Mouse (Mus musculus) liver, adult 2 months (tissue): ENCODE measurements around the gene Fbxw7. TPM values are rescaled to one million over a fixed set of nuclear protein-coding genes. Genes with fewer than 3 reads are reported as not detected.

Experiments
- DNase-seq: peaks from one replicate; pipeline ENCODE4 v3.0.0-alpha.2; 2011; ENCODE audit warnings: low read depth, low spot score; ENCODE audit errors: extremely low read depth
- H3K27ac ChIP-seq: fragments of 200-500 bp; replicated peaks from 2 replicates; pipeline ENCODE4 v1.5.1; 2012; ENCODE audit warnings: low read depth, mild to moderate bottlenecking, control low read depth, inconsistent platforms, low read length; ENCODE audit not compliant: insufficient read depth
- H3K27me3 ChIP-seq: fragments of 200-500 bp; 2 replicates; pipeline ENCODE4 v1.6.1; 2012; ENCODE audit warnings: mild to moderate bottlenecking, moderate library complexity, low read length, inconsistent platforms; ENCODE audit not compliant: control insufficient read depth, insufficient read depth
- H3K36me3 ChIP-seq: fragments of 200-500 bp; 2 replicates; pipeline ENCODE4 v1.6.1; 2012; ENCODE audit warnings: low read length, inconsistent platforms; ENCODE audit not compliant: control insufficient read depth, insufficient read depth
- H3K4me1 ChIP-seq: fragments of 200-500 bp; 2 replicates; pipeline ENCODE4 v1.6.1; 2011; ENCODE audit warnings: low read length; ENCODE audit not compliant: control insufficient read depth, insufficient read depth
- H3K4me3 ChIP-seq: fragments of 200-500 bp; 2 replicates; pipeline ENCODE4 v1.5.1; 2011; ENCODE audit warnings: low read depth, mild to moderate bottlenecking, control low read depth, low read length, moderate library complexity; ENCODE audit not compliant: insufficient read depth
- H3K79me2 ChIP-seq: fragments of 200-500 bp; 2 replicates; pipeline ENCODE4 v1.6.1; 2012; ENCODE audit warnings: inconsistent platforms, mild to moderate bottlenecking, low read length, moderate library complexity; ENCODE audit not compliant: control insufficient read depth, insufficient read depth
- H3K9ac ChIP-seq: fragments of 200-500 bp; 2 replicates; pipeline ENCODE4 v1.6.1; 2012; ENCODE audit warnings: low read depth, mild to moderate bottlenecking, control low read depth, inconsistent platforms, low read length
- CTCF ChIP-seq: fragments of 200-500 bp; IDR thresholded peaks from 2 replicates; pipeline ENCODE4 v1.5.1; 2011; ENCODE audit warnings: low read depth, low read length, control low read depth
- POLR2A ChIP-seq: fragments of 200-500 bp; IDR thresholded peaks from 2 replicates; pipeline ENCODE4 v1.6.1; 2011; ENCODE audit warnings: low read length, control low read depth; ENCODE audit not compliant: insufficient read depth; ENCODE audit errors: extremely low read depth
- WGBS: fragments of 180-500 bp; shearing (Covaris S2); methylation state at CpG from one replicate; pipeline ENCODE4 v1.1.7; 2018; 5-methylcytosine and 5-hydroxymethylcytosine counted together
- polyA plus RNA-seq: library from polyadenylated mRNA; depleted of rRNA; stranded (reverse); fragments of >200 nt; gene quantifications from 2 replicates; pipeline ENCODE4 v1.2.3, GENCODE M21; 2012
- total RNA-seq: library from RNA; depleted of rRNA; stranded (reverse); fragments of >200 nt; gene quantifications from 2 replicates; pipeline ENCODE4 v1.2.3, GENCODE M21; 2014

The Fbxw7 gene
- total and polyA plus RNA-seq, 2 experiments = 1.4 to 5.6 TPM

DNA sequence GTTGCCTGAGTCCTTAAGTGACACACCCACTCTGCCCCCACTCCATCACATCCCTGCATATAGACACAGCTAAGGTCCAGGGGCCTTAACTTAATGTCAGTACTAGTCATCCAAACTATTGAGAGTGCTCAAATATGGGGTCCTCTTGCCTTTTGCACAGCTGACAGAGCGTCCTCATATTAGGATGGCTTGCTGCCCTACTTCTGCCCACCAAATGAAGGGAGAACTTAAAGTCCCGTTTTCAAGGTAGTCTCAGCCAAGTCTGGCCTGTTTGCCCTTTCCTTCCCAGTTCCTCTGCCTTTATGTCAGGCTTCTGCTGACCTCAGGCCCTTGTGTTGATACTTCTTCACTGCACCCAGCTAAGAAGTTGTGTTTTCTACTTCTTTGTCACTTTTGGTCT lies 157.8 kb downstream of the Fbxw7 start:
- DNase-seq = no peak
- 93% methylated on average over 2 of the region's 2 CpGs for WGBS
- no peaks in the 10 kb centered on the region for H3K79me2 ChIP-seq
- no peak for TF ChIP-seq CTCF
- TF ChIP-seq POLR2A = no peak
- H3K4me1 ChIP-seq = no peaks in the 10 kb centered on the region
- no peak overlapping the region for H3K9ac ChIP-seq
- no peaks in the 10 kb centered on the region for H3K27me3 ChIP-seq
- no peak overlapping the region for H3K4me3 ChIP-seq
- no peak overlapping the region for H3K27ac ChIP-seq
- peaks cover 36% of the 10 kb centered on the region for H3K36me3 ChIP-seq

DNA sequence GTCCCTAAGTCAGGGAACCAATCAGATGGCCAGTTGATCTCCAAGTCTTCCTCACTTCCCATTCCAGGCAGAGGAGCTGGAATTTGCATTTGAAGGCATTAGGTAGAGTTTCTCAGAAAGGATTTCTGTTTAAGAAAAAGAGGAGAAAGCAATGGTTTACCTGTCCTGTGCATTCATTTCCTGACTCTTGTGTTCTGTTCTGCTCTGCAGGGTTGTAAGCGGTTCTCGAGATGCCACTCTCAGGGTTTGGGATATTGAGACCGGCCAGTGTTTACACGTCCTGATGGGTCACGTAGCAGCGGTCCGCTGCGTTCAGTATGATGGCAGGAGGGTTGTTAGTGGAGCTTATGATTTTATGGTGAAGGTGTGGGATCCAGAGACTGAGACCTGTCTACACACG lies 159.1 kb downstream of the Fbxw7 start:
- whole genome bisulfite sequencing = 98% methylated on average over 9 of the region's 9 CpGs
- Histone ChIP-seq H3K27ac (no peak overlapping the region), H3K4me3 (no peak overlapping the region), H3K27me3 (no peaks in the 10 kb centered on the region), H3K79me2 (no peaks in the 10 kb centered on the region), H3K36me3 (peaks cover 40% of the 10 kb centered on the region), H3K9ac (no peak overlapping the region), H3K4me1 (no peaks in the 10 kb centered on the region)
- TF ChIP-seq CTCF (no peak), POLR2A (no peak)
- DNase-seq = no peak

DNA sequence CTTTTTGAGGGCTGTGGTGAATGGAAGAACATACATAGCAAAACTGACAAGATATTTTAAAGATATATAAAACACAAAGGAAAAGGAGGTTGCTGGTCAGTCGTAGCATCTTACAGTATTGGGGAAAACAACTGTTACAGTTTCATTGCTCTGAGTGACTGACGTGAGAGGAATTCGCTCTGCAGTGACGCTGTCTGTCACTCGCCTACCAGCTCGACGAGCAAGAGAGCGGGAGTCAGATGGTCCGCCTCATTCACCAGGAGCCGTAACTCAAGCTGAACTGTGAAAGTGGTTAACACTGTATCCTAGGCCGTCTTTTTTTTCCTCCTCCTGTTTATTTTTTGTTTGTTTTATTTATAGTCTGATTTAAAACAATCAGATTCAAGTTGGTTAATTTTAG lies 163.6 kb downstream of the Fbxw7 start:
- H3K79me2 ChIP-seq = no peaks in the 10 kb centered on the region
- no peak for TF ChIP-seq CTCF
- no peak for TF ChIP-seq POLR2A
- no peak overlapping the region for H3K27ac ChIP-seq
- no peaks in the 10 kb centered on the region for H3K27me3 ChIP-seq
- whole genome bisulfite sequencing = 96% methylated on average over 11 of the region's 11 CpGs
- H3K4me3 ChIP-seq = no peak overlapping the region
- H3K4me1 ChIP-seq = no peaks in the 10 kb centered on the region
- DNase-seq = no peak
- peaks cover 22% of the 10 kb centered on the region; the same call in 1 of the 2 replicates for H3K36me3 ChIP-seq
- no peak overlapping the region for H3K9ac ChIP-seq

DNA sequence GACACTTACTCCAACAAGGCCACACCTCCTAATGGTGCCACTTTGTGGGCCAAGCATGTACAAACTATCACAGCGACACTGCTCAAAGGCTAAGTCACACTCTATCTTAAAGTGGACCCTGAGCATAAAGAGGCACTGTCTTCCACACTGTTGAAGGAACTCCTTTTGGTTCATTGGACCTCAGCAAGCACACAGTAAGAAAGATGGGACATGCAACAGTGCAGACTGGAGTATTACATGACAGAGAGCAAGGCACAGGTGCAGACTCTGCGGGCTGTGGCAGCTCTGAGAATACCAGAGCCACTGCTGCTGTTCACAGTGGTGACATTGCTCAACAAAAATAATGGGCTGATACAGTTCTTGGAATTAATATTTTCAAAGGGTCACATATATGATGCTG lies 165.1 kb downstream of the Fbxw7 start:
- no peak for DNase-seq
- no peak overlapping the region for H3K27ac ChIP-seq
- H3K79me2 ChIP-seq = no peaks in the 10 kb centered on the region
- no peak overlapping the region for H3K4me3 ChIP-seq
- no peaks in the 10 kb centered on the region for H3K27me3 ChIP-seq
- TF ChIP-seq POLR2A (no peak), CTCF (no peak)
- peaks cover 19% of the 10 kb centered on the region; the same call in 1 of the 2 replicates for H3K36me3 ChIP-seq
- no peaks in the 10 kb centered on the region for H3K4me1 ChIP-seq
- WGBS = 100% methylated on average over 2 of the region's 2 CpGs
- H3K9ac ChIP-seq = no peak overlapping the region

GRCm38 (mm10) chr3:84982688-84983087 lies 167.6 kb downstream of the Fbxw7 start:
- Histone ChIP-seq H3K4me1 (no peaks in the 10 kb centered on the region), H3K4me3 (no peak overlapping the region), H3K9ac (no peak overlapping the region), H3K79me2 (no peaks in the 10 kb centered on the region), H3K36me3 (peaks cover 6% of the 10 kb centered on the region; the same call in 1 of the 2 replicates), H3K27me3 (no peaks in the 10 kb centered on the region), H3K27ac (no peak overlapping the region)
- DNase-seq = no peak
- WGBS = 51% methylated on average over 4 of the region's 4 CpGs
- TF ChIP-seq CTCF (no peak), POLR2A (no peak)

GRCm38 (mm10) chr3:84985121-84985625 lies 170.1 kb downstream of the Fbxw7 start:
- 90% methylated on average over 8 of the region's 8 CpGs for WGBS
- Histone ChIP-seq H3K4me3 (no peak overlapping the region), H3K4me1 (no peaks in the 10 kb centered on the region), H3K27ac (no peak overlapping the region), H3K27me3 (no peaks in the 10 kb centered on the region), H3K36me3 (no peaks in the 10 kb centered on the region), H3K9ac (no peak overlapping the region), H3K79me2 (no peaks in the 10 kb centered on the region)
- TF ChIP-seq CTCF = no peak
- no peak for TF ChIP-seq POLR2A
- DNase-seq = no peak
